Mouse (Mus musculus): ENCODE results near the gene Alk.
A peak's percentile ranks its signal among the peaks of the same experiment; 100 is the strongest.

The Alk gene

GRCm38 (mm10) chr17:72265171-72266022, 339.0 kb downstream of the Alk start:
- no peak for DNase-seq (ENCODE audit: low spot score in 2 of 2)

DNA sequence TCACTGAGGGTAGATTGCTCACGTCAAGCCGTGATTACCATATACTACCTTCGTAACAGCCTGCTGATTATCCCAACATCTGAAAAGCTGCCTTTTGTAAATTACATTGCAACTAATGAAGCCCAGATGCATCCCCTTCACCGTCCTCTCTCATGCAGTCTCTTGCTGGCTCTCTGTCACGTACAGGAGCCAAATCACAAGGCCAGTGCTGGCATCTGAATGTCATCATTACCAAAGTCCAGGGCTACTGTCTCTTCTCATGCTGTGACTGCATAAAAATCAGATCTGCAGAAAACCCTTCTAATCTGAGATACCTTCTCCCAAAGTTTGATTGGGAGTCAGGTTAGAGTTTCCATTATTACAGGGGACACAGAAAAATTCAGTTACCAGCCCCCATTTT, 351.0 kb downstream of the Alk start:
- DNase-seq (ENCODE audit: low spot score in 2 of 2): no peak

- DNase-seq (ENCODE audit: low spot score in 2 of 2): no peak
Measured at GRCm38 (mm10) chr17:72251554-72251953, 352.9 kb downstream of the Alk start.

DNA sequence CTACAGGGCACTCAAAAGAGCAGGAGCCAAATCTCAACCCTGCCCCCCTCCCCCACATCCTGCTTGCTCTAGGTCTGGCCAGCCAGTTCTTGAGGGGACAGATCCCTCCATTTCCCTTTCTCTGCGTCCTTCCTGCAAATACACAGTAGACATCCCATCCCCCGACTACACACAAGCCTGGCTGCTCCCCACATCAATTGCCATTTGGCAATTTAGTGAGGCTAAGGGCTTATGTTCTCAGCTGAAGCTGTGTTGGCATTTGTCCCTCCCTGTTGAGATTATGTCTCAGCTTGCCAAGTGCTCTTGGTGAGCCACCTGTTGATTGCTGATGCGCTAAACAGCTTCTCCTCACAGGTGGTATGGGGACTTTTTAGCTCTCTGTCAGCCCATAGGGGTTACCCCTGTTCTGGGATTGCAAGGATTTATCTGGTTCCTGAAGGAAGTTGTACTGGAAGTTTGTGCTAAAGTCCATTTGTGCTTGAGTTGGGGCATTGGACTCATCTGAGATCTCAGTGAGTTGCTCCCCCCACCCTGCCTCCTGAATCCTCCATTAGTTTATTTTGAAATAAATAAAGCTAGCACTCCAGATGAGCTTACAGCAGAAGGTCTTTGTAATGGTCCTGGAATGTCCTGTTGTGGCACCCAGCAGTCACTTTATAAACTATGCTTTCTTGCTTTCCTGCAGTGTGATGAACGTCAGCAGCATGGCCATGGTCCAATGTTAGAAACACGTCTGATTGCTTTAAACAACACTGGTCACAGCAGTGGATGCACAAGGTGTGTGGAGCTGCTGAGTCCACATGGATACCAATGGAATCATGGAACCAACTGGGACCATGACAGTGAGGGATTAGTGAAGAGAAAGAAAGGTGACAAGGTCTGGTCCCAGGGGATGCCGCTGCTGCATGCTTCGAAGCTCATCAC, 353.7 kb downstream of the Alk start:
- DNase-seq (ENCODE audit: low spot score in 2 of 2): no peak

- no peak for DNase-seq (ENCODE audit: low spot score in 2 of 2)
Measured at GRCm38 (mm10) chr17:72242036-72242435, 362.4 kb downstream of the Alk start.

DNA sequence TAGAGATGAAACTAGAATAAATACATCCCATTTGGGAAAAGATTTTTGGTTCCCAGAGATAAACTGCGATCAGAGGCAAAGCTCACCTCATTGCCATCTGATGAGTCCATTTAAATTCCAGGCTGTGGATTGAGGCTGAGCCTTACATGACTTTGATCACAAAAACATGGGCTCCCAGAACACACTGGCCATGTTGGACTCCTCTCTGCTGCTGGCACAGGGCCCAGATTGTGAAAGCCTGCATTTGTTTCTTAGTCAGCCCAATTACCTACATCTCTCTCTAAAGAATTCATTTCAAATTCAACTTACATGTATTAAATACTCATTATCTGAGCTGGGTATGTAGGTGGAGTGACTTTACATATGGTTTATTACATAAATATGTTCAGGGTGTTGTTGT, 367.1 kb downstream of the Alk start:
- no peak for DNase-seq (ENCODE audit: low spot score in 2 of 2)

- DNase-seq (ENCODE audit: low spot score in 2 of 2): no peak
Measured at GRCm38 (mm10) chr17:72230891-72231290, 373.5 kb downstream of the Alk start.

GRCm38 (mm10) chr17:72218816-72219215, 385.6 kb downstream of the Alk start:
- DNase-seq (ENCODE audit: low spot score in 2 of 2): no peak

GRCm38 (mm10) chr17:72197576-72197975, 406.9 kb downstream of the Alk start:
- no peak for DNase-seq (ENCODE audit: low spot score in 2 of 2)

DNA sequence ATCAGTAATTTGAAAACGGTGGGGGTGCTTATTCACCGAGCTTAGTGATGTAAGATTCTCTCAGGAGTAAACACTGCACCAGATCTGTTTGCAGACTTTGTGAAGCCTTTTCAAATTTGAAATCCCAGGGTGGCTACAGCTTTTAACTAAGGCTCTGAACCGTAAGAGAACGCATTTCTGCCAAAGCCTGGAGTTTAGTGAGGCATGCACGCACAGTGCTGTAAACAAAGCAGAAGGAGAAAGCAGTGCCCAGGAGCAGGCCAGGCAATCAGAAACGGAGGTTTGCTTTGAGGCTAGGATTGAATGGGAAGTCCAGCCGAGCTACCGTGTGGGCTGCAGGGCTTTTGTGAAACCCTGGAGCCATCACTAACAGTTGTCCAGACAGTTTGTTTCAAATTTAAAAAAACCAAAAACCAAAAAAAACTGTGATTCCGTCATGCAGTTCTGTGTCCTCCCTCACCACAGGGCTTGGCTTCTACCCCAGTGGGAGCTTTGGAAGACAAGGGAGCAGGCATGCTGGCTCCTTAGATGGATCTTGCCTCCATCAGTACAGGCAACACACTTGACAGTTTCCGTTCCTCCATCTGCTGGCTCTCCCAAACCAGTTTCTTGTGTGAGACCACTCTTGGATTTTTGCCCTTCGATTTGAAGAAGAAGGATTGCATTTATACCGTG, 409.3 kb downstream of the Alk start:
- DNase-seq (ENCODE audit: low spot score in 2 of 2): no peak

DNA sequence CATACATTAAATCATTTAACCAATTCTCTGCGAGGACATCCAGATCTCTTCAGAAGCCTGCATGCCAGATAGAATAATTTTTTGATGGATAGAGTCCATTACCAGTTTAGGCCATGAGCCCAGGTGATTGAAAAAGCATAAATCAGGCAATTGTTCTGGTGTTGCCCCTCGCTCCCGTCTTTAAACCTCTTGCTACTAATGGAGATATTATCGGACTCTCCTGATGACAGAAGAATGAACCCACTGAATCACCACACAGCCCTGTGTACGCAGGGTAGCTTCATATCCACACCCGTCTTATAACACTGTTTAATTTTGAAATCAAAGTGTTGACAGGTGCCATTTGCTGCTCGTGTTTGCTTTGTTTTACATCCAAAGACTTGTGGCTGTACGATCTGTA, 413.9 kb downstream of the Alk start:
- no peak for DNase-seq (ENCODE audit: low spot score in 2 of 2)

DNA sequence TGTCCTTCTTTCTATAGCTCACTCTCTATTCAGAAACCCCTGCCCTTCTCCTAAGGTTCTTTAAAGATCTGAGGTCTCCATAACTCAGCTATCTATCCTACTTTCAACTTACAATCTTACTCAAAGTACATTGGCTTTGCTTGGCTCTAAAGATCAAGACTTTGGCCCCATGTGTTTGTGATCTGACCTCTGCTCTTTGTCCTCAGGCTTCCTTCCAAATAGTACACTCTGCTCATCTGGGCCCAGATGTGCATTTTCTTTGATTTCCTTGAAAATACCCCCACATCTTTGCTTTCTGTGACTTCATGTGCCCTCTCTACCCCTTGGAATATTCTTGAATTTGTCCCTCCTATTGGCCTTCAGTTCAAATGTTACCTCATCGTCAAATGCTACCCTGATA, 417.4 kb downstream of the Alk start:
- no peak for DNase-seq (ENCODE audit: low spot score in 2 of 2)

DNA sequence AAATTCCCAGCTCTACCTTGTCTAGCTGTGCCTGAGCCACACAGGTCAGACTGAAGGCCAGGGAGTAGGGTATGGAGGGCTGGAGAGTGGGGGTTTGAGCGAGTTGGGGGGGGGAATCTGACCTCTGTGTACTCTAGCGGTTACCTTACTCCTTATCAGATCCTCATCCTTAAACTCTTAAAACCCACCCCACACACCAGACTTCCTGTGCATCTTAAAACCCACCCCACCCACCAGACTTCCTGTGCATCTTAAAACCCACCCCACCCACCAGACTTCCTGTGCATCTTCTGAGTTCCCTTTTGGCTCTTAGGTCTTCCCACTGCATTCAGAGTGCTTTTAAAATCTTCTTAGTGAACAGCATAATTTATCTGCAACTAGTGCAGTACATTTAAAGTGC, 422.0 kb downstream of the Alk start:
- peak; percentile 2 to 7 for DNase-seq (ENCODE audit: low spot score in 2 of 2)

DNA sequence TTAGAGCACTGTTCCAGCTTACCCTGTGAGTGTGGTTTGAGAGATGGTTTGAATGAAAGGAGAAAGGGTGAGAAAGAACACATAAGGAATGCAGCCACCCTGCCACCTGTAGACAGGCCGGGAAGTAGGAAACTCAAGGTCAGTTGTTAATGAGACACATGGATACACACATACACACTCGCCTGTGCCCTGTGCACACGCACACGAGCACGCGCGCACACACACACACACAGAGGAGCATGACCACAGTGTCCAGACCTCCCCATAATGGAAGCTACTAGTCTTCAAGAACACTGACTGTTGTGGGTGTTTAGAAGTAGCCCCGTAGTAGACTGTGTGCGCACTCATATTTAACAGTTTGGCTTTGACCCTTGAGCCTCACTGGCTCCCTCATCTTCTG, 424.2 kb downstream of the Alk start:
- DNase-seq (ENCODE audit: low spot score in 2 of 2): no peak

- DNase-seq (ENCODE audit: low spot score in 2 of 2): peak; percentile 10 to 11
Measured at GRCm38 (mm10) chr17:72179722-72180140, 424.7 kb downstream of the Alk start.

DNA sequence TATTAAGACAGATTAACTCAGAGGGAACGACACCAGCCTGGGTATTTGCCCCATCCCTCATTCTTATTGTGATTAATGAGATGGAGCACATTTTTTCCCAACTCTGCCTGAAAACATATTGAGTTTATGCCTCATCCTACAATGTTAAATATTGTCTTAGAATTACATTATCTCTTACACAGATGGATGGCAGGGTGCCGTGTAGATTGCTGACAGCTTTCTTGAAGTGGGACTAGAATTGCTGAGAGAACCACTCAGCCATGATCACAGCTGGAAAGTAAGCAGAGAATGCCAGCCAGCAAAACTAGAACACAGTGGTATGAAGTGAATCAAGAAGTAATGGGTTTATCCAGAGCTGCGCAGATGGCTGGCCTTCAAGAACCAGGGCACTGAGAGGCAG, 430.6 kb downstream of the Alk start:
- no peak for DNase-seq (ENCODE audit: low spot score in 2 of 2)

- no peak for DNase-seq (ENCODE audit: low spot score in 2 of 2)
Measured at GRCm38 (mm10) chr17:72168152-72168551, 436.3 kb downstream of the Alk start.

DNA sequence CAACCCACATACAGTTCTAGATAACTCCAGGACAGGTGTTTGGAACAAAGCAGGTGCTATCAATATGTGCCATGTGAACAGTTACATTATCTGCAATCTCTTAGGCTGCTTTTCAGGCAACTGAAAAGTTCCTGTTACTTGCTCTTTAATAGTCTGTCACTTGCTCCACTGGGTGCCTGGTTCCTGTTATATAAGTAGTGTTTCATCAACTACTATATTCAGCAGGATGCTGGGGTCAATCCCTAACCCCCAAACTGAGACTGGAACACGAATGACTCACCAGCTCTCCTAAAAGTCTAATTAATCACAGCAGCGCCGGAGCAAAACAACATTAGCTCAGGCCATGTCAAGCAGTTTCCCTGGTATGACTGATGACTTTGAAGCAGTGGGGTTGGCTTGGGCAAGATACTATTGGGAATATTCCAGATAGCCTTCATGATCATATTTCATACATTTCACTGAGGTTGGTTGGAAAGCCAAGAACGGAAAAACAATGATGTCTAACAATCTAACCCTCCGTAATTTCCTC, 445.5 kb downstream of the Alk start:
- no peak for DNase-seq (ENCODE audit: low spot score in 2 of 2)

DNA sequence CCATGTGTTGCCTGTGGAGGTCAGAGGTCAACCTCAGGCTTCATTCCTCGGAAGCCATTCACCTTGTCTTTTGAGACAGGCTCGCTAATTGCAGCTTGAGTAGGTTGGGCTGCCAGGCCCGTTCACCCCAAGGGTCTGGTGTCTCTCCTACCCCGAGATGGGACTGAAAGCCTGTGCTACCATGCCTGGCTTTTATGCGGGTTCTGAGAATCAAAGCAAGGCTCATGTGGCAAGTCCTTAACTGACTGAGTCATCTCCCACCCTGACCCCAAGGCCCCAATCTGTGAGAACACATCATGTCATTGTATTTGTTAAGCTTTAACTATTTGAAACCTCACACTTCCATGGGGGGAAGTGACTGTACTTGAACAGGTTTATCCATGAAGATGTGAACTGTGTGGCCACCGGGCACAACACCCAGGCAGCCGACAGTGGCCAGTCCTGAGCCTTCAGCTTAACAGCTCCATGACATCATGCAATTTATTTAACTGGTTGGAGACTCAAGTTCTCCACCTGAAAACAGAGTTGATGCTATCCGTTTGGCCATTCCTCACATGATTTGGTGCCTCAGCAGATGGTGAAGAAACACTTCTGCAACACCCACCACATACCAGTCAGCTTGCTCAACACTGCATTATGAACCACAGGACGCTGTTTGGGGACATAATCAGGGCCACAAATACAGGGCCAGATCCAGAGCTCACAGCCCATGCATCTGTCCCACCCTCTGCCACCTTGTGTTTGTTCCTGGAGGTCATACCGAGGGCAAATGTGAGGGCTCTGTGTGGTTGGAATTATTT, 446.4 kb downstream of the Alk start:
- DNase-seq (ENCODE audit: low spot score in 2 of 2): no peak

- DNase-seq (ENCODE audit: low spot score in 2 of 2): no peak
Measured at GRCm38 (mm10) chr17:72153038-72153437, 451.4 kb downstream of the Alk start.

DNA sequence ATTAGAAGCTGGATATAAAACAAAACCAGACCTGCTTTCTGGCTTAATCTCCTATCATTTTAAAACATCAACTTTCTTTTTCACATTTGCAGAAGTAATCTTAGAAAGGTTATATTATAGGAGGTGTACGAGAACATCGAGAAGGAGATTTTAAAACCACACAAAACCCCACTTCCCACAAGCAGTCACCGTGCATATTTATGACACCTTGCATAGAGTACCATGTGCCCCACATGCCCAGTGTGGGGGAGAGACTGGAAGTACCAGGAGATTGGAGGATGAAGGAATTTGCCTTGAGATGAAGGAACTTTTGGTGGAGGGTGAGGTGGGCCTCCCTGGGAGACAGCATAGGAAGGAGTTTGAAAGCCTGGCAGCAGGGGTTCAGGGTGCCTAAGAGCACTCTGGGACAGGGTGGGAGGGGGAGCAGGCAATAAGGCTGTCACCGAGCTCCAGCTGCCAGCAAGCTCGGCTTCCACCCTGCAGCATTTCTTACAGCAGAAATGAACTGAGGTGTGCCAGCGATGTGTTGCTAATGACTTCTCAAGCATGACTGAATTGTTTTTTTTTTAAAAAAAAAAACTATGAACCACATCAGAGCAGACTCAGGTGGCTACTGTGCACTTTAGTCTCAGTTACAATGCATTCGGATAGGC, 459.4 kb downstream of the Alk start:
- no peak for DNase-seq (ENCODE audit: low spot score in 2 of 2)
